Mouse (Mus musculus) retina, embryonic 14.5 days (tissue): ENCODE measurements around the gene Nt5c.
A peak's percentile ranks its signal among the peaks of the same experiment; 100 is the strongest.
"Not testable (repeated sequence)": the region's sequence is repeated elsewhere in the genome, so short reads cannot be mapped to it uniquely, and the experiment has no call there.

ENCODE experiments used
- DNase-seq: peaks from one replicate; pipeline ENCODE4 v3.0.0-alpha.2; 2015; ENCODE audit warnings: low spot score

Gene Nt5c

GRCm38 (mm10) chr11:115510507-115510888 is 18.8 kb upstream of the Nt5c start:
- no peak for DNase-seq

- no peak for DNase-seq
Observed at GRCm38 (mm10) chr11:115509773-115510506, 18.3 kb upstream of the Nt5c start.

GRCm38 (mm10) chr11:115508061-115508460 is 16.4 kb upstream of the Nt5c start:
- no peak for DNase-seq

GRCm38 (mm10) chr11:115506586-115506985 is 14.9 kb upstream of the Nt5c start:
- no peak for DNase-seq

- no peak for DNase-seq
Observed at GRCm38 (mm10) chr11:115502636-115503035, 11.0 kb upstream of the Nt5c start.

GRCm38 (mm10) chr11:115496559-115496958 is 4.9 kb upstream of the Nt5c start:
- not testable (repeated sequence) for DNase-seq

- DNase-seq: no peak
Observed at GRCm38 (mm10) chr11:115492387-115492786, 725 bp upstream of the Nt5c start.

DNA sequence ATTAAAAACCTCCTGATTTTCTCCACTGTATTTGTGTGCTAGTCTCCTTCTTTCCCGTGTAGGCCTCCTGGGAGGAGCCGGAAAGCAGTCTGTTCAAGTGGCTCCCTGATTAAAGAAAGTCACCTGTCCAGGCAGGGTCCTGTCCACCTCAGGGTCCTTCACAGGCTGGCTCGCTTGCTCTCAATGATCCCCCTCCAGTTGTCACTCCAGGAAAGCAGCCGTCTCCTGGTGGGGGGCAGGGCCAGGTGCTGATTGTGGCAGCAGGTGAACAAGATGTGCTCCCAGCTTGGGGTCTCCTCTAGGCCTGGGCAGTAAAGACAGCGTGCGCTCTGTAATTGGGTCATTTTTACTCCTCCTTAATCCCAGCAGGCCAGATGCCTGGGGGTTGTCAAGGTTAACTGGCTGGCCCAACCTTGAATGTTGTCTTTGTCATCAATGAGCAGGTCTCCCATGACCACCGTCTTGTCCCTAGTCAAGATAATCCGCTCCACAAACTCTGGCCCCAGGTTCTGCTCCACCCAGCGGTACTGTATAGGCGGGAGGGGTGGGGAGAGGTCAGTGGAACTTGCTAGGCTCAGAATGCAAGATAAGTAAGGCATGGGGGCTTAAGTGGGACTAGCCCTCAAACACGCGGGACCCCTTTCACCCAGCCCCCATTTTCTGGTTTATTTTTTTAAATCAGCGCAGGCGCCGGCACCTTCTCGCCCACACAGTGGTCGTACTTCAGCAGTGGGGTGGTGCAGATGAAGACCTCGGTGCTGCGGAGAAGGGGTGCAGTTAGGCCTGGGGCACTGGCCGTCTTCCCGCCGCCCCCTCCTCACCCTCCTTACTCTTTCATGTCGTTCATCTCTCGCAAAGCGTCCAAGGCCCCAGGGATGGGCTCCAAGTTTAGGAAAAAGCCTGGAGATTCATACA is 964 bp downstream of the Nt5c start:
- no peak for DNase-seq

DNA sequence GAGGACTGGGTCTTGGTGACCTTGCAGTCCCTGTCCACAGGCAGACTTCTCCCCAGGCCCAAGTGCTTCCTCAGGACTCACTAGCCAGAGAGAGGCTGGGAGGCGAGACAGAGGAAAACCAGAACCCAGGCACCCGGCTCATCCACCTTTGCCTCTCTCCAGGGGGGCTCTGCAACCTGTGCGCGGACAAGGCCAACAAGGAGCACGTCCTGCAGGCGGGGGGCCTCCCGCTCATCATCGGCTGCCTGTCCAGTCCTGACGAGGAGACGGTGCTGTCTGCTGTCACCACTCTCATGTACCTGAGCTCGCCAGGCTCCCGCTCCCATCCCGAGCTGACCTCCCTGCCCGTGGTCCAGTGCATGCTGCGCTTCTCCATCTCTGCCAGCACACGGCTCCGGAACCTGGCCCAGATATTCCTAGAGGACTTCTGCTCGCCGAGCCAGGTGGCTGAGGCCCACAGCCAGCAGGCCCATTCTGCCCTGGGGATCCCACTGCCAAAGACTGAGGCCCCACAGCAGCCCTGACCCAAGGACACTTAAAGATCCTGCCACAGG is 3.0 kb downstream of the Nt5c start:
- no peak for DNase-seq

DNA sequence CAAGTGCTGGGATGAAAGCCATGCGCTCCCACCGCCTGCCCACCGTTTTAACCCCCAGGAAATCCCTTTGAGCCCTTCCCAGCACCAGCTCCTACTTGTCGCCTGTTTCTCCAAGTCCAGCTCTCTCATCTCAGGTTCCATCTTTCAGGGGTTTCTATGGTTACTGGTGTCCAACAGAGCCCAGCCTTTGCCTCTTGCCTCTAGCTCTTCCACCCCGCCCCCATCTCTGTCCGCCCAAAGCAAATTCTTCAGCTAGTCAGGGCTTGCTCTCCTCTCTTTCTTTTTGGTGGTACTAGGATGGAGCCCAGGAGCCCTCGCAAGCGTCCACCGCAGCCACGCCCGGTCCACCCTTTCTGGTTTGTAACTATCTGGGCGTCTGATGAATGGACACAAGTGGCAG is 6.5 kb downstream of the Nt5c start:
- DNase-seq: no peak

GRCm38 (mm10) chr11:115483726-115484125 is 7.9 kb downstream of the Nt5c start:
- peak; percentile 90 for DNase-seq

- no peak for DNase-seq
Observed at GRCm38 (mm10) chr11:115483278-115483677, 8.4 kb downstream of the Nt5c start.

GRCm38 (mm10) chr11:115481553-115482259 is 10.0 kb downstream of the Nt5c start:
- no peak for DNase-seq

- DNase-seq: no peak
Observed at GRCm38 (mm10) chr11:115478296-115478938, 13.2 kb downstream of the Nt5c start.

DNA sequence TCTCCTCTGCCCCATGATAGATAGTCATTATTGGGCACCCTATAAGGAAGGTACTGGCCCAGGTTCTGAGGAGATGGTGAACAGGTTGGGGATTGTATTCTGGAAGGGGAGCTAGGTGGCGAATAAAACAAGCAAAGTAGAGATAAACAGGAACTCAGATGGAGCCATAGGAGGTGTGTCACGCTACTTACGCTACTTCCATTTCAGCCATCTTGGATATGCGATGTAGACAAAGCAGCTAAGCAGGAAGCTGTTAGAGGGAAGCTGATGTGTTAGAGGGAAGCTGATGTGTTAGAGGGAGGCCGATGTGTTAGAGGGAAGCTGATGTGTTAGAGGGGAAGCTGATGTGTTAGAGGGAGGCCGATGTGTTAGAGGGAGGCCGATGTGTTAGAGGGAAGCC is 14.3 kb downstream of the Nt5c start:
- DNase-seq: not testable (repeated sequence)

- not testable (repeated sequence) for DNase-seq
Observed at GRCm38 (mm10) chr11:115476630-115477029, 15.0 kb downstream of the Nt5c start.

GRCm38 (mm10) chr11:115475758-115476237 is 15.9 kb downstream of the Nt5c start:
- no peak for DNase-seq

DNA sequence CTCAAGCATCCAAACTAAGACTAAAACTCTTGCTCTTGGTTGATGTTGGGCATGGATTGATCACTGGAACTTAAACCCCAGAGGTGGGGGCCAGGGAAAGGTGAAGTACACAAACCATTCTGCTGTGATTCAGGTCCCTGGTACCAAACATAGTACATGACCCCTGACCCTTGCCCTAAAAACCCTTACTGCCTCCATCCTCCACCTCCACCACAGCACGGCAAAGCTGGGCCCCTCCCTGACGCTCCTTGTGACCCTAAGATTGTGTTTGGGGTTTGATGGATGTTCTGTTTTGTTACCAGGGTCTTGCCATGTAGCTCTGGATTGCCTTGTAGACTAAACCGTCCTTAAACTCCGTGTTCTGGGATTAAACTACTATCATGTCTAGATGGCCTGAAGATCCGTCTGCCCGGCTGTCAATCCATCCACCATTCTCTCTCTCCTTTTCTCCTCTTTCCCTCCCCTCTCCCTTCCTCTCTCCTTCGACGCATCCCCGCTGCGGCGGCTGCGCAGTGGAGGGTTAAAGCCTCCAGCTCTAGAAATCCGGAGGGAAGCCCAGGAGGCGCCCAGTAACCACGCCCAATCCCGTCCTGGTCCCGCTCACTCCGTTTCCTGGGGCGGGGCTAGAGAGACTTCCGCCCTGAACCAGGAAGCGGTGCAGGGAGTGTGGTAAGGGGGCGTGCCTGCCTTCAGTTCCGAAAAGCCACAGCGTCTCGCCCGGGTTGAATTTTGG is 16.5 kb downstream of the Nt5c start, which contains the start of gene Armc7:
TSS of gene Armc7 (plus strand) at position 643 of the 733 bp plus-strand sequence.
- peak; percentile 98 for DNase-seq

DNA sequence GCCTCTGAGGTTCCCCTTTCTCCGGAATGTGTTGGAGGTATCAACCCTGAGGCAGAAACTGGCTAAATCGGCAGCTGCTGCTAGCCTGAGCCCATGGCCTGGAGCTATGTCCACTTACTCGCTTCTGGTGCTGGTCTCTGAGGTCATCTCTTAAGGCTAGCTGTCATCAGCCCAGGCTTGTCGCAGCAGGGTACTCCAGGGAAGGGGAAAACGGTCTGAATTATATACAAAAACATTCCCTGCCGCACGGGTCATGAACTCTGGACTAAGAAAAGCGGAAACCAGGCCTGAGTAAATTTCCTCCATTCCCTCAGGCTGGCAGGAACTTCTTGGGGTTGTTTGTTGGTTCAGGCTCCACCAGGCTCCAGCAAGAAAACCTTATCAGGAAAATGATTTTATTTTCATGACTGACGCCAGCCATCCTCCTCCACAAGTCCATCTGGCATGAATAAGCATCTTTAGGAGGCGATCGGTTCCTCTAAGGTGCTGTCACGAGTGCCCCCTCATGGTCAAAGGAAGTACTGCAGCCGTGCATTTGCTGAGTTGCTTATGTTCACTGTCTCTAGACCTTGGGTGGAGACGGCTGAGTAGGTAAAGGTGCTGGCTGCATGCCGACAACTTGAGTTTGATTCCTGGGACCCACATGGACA is 17.9 kb downstream of the Nt5c start:
- DNase-seq: peak; percentile 99

DNA sequence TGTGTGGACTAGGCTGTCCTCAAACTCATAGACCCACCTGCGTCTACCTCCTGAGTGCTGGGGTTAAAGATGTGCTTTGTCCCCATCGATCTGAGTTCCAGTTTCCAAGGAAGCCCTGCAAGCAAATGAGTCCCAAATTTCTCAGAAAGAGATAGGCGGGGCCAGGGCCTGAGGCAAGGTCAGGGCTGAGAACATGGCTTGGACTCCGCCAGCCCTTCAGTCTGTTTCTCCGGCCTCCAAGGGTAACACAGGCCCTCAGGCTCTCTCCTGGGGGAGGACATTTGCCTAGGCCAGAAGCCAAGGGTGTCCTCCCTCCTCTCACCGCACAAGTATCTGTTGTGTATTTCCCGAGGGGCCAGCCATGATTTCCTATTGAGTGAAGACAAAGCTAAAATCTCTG is 19.5 kb downstream of the Nt5c start:
- no peak for DNase-seq
